ENCODE assay signal across 8 mouse cellular contexts in the genomic region with DNA sequence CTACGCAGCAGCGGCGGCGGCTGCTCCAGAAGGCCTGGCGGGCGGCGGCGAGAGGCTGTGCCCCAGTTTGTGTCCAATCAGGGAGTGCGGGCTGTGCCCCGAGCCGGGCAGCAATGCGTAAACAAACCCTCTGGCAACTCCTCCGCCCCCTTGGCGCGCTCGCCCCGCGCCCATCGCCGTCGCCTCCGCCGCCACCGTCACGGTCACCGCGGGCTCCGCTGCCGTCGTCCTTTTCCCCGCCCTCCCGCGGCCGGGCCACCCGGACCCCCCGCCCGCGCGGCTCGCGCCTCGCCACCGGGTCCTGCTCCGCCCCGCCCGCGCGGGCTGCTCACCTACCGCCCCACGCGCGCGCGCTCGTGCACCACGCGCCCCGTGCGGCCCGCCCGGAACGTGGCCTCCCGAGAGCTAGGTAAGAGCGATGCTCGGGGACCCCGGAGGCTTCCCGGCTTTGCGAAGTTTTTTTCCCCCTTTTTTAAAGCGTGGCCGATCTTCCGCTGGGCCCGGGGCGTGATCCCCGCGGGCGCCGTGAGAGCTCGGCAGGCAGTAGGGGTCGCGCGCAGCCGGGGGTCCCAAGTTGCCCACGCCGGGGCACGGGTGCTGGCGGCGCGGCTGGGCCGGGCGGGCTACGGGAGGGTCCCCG. TPM values are rescaled to one million over a fixed set of nuclear protein-coding genes. Genes with fewer than 3 reads are reported as not detected.
A peak's percentile ranks its signal among the peaks of the same experiment; 100 is the strongest.
DNase-seq lines count a peak whose midpoint lies in the region; ATAC-seq and TF ChIP-seq lines count a peak whose summit lies in the region.

TSS of gene Pcgf5 (plus strand) at position 149 of the 640 bp plus-strand sequence.

- CTCF ChIA-PET in Patski (lab: Charles Lee) = interaction anchor here (1.5 kb wide), 1 partner anchor 71 kb away, joined by 3 read pairs; no protein-coding TSS in a partner anchor

- POLR2A ChIA-PET in Patski (lab: Charles Lee) = no interaction called here

- no peak for TF ChIP-seq CTCF in Patski (IDR thresholded peaks at IDR 0.05)

- WGBS in hindbrain, embryonic 15.5 days = under 1% methylated on average over 89 of the region's 92 CpGs

- peaks cover 20% of the 10 kb centered on the region for H3K27me3 ChIP-seq in Patski
- H3K27me3 ChIP-seq in hindbrain, embryonic 15.5 days = peaks cover 30% of the 10 kb centered on the region; the same call in 1 of the 2 replicates

- H3K36me3 ChIP-seq in hindbrain, embryonic 15.5 days = no peaks in the 10 kb centered on the region

- 0 out of 2 replicates have a peak within 1 kb of the TSS, but pooled peaks have one; percentile 43 for H3K27ac ChIP-seq in hindbrain, embryonic 15.5 days (replicated peaks)

- H3K4me2 ChIP-seq in hindbrain, embryonic 15.5 days = peak within 1 kb of the TSS; percentile 83

- no peaks in the 10 kb centered on the region for H3K9me3 ChIP-seq in hindbrain, embryonic 15.5 days

- peaks cover 13% of the 10 kb centered on the region; the same call in 1 of the 2 replicates for H3K4me1 ChIP-seq in hindbrain, embryonic 15.5 days (replicated peaks)

- DNase-seq in Patski (ENCODE audit: low read depth, low spot score) = no peak
- peak; percentile 82 to 84 for DNase-seq in cerebellum, postnatal 25 days
- DNase-seq in gastrocnemius, adult 18-20 months (ENCODE audit: low spot score) = peak; percentile 88
- peak; percentile 53 for DNase-seq in left cerebral cortex, adult 11 months (ENCODE audit: low spot score)
- DNase-seq in lung, postnatal 36 days = peak; percentile 79
- peak; percentile 68 for DNase-seq in retina, adult 2 months (ENCODE audit: low read depth, low spot score)
- peak; percentile 79 for DNase-seq in thymus, postnatal 25 days

- peak; percentile 70 for ATAC-seq in Patski
- peak; percentile 82 for ATAC-seq in hindbrain, embryonic 15.5 days (ENCODE audit: low FRiP score, low read depth)

- in situ Hi-C loops in Patski (cut with MboI; ENCODE audit: low pct_unique_long_range_greater_than_20kb) = no loop called here

- H3K9ac ChIP-seq in hindbrain, embryonic 15.5 days = peak within 1 kb of the TSS; percentile 52

- H3K4me3 ChIP-seq in hindbrain, embryonic 15.5 days = peak within 1 kb of the TSS; percentile 86

RNA-seq across cellular contexts. Expression of gene Pcgf5, which starts in this region (rescaled TPM):
- polyA plus RNA-seq in Patski (2021) = 13.3 TPM
- total RNA-seq in gastrocnemius, adult 18-20 months (2021) = 10 to 100 TPM; 41.2 to 41.5 TPM
- polyA plus RNA-seq in hindbrain, embryonic 15.5 days (2015; fragmentation: Nextera tagmentation; extraction: Ambion mirVana) = 9.5 and 9.6 TPM in 2 replicates
